Mouse (Mus musculus): ENCODE data around the gene Naglu.

DNA sequence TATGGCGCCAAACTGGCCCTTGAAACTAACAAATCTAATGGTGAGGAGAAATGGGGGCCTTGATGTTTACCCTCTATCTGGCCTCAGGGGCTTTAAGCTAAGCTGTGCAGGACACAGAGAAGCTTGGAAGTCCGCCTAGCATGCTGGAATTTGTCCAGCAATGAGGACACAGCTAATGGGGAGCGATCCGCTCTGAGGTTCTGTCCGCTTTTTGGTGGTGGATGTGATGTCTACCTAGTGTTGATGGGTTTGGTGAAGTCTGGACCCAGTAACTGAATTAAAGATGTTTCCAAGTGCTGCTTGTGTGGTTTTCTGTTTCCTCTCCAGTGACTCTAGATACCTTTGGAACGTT, 16.5 kb downstream of the Naglu start:
- TF ChIP-seq CTCF (IDR thresholded peaks at IDR 0.05; ENCODE audit: low read depth) (no peak), EP300 (IDR thresholded peaks at IDR 0.05; ENCODE audit: low read depth) (no peak)
